Mouse (Mus musculus): ENCODE data around the gene Pparg.

Gene Pparg

DNA sequence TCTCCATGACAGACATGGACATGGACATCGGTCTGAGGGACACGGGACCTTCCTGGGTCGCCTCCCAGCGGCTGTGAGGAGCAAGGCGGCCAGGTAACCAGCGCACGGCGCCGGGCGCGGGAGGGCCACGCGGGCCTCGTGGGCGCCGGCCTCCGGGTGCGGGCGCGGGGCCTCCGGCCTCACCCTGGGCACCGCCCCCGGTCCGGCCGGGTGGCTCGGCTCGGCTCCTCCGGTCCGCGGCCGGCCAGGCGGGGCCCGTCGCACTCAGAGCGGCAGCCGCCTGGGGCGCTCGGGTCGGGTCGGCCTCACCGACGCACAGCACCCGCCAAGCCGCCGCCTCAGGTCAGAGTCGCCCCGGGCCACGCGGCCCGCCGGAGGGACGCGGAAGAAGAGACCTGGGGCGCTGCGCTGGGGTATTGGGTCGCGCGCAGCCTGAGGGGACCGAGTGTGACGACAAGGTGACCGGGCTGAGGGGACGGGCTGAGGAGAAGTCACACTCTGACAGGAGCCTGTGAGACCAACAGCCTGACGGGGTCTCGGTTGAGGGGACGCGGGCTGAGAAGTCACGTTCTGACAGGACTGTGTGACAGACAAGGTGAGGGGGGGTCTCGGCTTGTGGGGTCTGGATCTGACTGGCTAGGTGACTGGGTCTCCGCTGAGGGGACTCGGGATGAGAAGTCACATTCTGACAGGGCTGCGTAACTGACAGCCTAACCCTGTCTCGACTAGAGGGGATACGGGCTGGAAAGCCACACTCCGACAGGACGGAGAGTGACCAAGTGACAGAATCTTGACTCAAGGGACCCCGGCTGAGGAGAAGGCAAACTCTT, at the start of gene Pparg:
TSS of gene Pparg (plus strand) at position 176 of the 830 bp plus-strand sequence.
- DNase-seq, result peak; percentile 45

DNA sequence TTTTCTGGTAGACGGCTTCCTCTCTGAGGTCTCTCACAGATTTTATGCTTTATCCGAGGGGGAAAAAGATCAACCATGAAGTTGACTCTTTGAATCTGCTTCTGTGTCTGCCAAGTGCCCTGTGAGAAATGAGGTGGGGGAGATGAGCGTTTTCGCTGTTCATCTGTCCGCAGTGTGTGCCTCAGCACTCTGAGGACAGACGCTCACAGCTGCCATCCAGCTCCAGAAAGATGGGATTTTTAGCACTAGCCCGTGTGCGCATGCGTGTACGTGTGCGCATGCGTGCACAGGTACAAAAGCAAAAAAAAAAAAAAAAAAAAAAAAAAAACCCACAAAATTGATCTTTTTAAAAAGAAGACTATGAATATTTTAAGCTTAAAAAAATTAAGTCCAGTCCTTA, 48.0 kb upstream of the Pparg start:
- DNase-seq, result peak; percentile 41

DNA sequence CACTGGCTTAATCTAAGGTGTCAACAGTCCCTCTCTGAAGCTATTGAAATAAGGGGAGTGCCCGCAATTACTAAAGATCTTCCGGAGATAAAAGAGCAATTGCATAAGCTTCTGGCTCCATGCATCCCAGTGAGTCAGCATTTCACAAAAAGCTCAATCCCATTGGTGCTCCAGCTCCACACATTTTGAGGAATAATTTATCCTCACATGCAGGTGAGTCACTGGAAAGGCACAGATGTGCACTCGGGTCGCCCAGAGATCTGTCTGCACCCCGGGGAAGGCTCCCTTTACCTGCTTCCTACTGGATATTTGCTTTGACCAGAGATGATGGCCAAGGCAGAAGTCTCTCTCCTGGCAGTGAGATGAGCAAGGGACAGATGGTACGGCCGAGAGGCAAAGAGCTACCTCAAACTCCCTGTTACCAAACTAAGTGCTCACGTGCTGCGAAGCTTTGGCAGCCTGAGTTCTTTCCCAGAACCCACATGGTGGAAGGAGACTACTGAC, 47.5 kb upstream of the Pparg start:
- peak; percentile 72 for DNase-seq

DNA sequence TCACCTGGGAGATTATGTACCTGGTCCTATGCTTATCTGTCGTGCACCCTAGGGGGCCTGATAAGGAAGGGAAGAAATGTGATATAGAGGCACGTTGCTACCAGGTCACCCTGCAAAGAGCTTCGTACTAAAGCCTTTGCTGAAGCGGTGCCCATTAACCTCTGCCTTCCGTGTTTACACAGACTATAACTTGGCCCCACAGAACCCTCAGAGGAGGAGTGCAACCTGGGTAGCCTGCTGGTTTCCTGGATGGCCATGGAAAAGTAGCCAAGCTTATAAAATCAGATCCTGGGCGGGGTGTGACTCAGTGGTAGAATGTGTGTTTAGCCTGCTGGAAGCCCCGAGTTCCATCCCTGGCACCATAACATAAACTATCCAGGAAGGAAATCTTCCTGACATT, 46.8 kb upstream of the Pparg start:
- DNase-seq, result peak; percentile 11

DNA sequence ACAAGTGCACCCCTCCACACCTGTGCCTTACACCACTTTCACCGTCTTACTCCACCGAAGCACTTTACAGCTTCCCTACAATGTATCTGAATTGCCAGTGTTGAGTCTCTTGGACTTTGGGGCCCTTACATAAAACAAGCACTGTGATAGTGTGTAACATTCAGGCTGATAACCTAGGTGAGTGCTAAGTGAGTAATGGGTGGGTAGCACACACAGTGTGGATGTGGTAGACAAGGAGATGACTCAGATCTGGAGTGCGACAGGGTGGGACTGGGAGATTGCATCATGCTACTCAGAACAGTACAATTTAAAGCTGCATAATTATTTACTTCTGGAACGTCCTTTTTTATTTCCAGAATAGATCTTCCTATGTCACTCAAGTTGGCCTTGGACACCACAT, 45.0 kb upstream of the Pparg start:
- no peak for DNase-seq

DNA sequence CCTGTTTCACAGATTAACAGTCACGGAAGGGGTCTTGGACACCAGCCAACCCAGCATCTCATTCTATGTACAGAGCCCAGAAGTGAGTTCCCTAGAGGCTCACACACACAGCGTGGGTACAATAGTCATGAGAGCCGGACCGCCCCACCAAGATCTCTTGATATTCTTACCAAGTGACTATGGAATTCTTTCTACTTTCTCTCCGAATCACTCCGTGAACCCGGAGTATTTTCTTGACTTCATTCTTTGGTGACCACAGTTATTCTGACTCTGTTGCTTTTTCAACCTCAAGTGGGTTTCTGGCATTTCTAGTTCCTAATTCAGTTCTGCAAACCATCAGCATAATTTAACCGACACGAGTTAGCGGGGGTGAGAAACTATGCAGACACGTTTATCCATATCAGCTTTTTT, 43.9 kb upstream of the Pparg start:
- DNase-seq, result no peak

DNA sequence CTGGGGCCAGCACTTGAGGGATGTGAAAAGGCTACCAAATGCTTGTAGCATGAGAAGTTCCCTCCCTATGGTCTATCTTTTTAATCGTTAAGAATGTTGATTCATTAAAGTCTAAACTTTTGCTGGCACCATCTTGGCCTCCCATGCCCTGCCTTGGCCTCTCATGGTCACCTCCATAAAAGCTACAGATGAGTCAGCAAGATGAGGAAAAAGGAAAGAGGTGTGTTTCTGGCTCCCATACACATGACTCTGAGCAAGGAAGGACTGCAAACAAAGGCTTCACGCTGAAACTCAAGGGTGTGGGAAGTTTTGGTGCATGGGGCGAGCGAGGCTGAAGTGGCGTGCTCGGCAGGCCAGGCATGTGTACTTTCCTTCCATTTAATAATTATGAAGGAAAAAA, 41.9 kb upstream of the Pparg start:
- DNase-seq, result no peak

DNA sequence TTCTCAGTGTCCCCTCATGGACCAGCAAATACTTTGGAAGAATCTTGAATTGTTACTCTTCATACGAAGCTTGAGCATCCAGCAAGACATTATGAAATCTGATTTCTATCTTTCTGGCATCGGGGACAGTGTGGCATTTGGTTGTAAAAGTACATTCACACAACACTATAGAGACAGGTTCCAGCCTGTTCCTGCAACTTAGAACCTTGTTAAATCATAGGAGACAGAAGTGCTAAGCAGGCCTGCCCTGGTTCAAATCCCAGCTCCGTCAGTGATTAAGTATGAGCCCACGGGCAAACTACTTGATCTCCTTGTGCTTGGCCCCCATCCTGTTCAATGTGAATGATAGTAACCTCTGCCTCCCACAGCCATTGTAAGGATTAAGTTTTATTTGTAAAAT, 41.1 kb upstream of the Pparg start:
- DNase-seq, result no peak

DNA sequence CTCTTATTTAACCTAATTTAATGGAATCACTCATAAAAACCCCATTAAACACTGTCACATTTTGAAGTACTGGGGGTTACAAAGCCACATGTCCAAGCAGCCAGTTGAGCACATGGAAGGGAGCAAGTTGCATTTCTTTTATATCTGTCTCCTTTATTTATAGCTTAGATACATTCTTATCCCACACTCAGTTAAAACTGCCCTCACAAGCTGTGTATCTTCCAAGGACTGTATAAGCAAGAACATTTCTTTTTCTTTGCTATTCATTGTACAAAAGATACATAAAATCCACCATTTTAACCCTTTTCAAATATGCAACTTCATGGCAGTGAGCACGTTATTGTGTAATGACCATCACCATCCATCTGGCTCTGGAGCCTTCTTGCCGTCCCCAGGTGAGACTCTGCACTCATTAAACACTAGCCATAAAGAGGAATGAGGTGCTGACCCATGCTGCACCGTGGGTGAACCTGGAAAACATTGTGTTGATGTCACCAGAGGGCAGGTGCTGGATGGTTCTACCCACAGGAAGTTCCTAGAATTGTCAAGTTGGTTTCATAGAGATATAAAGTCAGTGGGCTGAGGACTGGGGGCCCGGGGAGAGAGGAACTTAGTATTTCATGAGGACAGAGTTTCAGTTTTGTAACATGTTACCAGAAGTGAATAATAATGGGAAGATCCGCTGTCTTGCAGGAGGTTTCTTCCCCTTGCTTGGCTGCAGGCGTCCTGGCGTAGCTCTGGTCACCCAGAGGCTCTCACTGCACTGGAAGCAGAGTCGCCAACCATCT, 39.6 kb upstream of the Pparg start:
- no peak for DNase-seq

DNA sequence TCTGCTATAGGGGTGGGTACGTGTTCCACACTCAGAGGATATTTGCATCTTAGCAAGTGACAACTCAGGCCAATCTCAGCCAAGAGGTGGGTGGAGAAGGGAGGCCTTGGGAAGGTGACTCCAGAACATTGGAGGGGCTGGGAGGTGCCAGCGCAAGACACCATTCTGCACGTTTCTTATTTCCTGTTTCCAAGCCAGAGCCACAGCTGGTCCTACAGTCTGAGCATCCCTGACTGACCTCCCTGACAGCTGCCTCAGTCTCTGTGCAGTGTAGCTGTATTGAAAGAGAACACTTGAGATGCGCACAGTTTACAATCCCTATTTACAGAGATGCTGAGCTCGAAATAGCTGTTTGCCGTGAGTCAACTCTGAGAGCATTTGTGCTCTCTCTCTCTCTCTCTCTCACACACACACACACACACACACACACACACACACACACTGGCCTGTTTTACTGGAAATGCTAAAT, 38.8 kb upstream of the Pparg start:
- DNase-seq, result no peak

DNA sequence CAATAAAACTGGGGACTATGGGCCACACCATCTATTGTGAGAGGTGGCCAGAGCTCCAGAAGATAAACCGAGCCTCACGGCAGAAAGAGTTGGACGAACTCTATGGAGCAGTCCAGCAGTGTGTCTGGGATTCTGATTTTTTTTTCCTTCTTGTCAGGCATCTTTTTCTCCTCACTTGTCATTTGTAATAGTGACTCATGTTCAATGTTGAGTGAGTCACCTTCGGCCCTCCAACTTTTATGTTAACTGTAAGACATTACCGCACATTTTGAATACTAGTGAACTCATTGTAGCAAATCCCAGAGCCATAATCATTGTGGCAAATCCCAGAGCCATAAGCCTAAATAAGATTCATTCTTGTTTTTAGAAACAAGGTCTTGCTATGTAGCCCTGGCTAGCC, 37.8 kb upstream of the Pparg start:
- no peak for DNase-seq

DNA sequence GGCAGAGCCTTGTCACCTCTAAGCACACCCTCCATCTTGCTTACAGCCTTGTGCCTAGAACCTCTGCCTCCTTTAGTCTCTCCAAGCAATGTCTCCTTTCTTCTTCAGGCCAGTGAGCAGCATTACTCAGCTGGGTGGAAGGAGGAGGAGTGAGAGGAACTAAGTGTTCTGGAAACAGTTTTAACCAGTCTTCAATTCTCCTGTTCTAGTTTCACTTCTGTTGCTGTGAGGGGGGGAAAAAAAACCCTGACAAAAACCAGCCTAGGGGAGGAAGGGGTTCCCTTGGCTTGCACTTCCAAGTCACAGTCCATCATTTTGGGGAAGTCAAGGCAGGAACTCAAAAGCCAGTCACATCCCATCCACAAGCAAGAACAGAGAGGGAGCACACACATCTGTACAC, 29.8 kb upstream of the Pparg start:
- DNase-seq, result no peak

DNA sequence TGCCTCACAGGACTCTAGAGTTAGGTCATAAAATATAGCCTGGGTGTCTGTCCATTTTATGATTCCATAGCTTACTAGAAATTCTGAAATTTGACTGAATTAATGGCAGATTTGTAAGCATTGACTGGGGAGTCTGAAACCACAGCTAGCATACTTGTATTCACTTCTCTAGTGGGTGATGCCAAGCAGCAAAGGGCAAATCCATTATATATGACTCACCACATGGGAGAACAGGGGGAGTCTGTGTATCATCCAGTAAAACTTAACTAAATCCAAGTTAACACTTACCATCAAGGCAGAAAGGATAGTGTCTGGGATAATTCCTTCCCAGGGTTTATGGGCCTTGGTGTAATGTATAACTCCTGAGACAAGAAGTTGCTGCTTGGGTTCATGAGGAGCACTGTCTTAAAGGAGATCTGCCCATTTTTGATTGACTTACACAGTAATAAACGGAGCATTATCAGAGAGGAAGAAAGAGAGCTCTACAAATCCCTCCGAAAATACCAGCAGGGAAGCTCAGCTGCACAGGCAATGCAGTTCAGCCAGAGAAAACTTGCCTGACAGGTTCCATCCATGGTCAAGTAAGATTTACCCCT, 27.6 kb upstream of the Pparg start:
- DNase-seq, result no peak

DNA sequence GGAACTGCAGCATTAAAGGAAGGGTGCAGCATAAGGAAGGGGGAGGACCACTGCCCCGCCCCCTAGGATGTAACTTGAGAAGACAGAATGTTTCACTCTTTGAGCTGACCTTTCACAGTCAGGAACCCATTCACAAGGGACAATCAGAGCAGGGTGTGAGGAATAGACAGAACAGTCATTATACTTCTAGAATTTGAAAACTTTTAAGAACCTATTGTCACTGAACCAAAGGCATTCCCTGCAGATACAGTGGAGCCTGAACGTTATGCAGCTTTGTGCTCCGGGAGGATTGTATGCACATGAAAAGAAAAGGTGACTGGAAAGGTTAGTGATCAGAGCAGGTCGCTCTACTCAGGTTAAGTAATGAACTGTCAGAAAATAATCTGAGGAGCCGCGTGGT, 25.2 kb upstream of the Pparg start:
- no peak for DNase-seq

DNA sequence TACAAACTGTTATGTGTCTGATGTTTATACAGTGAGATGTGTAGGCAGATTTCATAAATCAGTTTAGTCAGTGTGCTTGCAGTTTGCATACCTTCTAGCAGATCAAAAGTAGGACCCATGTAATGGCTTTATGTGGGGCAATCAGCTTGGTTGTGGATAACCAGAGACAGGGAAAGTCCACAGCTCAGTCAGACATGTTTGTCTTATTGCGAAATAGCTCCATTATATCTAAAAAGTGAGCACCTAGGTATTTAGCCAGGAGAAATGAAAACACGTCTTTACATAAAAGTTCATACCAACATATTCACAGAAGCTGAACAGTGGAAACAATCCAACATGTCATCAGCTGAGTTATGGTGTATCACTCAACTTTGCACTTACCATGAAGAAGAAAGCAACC, 20.7 kb upstream of the Pparg start:
- DNase-seq, result no peak

DNA sequence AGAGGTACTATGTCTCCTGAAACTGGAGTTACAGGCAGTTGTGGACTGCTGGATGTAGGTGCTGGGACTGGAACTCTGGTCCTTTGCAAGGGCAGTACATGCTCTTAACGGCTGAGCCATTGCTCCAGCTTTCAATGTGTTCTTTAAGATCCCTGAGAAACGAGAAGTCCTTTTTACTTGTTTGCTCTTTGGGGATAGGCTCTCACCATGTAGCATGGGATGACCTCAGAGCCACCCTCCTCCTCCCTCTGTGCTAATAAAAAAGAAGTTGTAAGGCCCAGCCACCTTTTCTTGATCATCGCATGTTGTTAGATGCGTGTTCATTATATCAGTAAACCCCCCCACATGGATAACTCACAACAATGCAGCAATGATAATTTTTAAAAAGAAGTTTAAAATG, 17.7 kb upstream of the Pparg start:
- no peak for DNase-seq

DNA sequence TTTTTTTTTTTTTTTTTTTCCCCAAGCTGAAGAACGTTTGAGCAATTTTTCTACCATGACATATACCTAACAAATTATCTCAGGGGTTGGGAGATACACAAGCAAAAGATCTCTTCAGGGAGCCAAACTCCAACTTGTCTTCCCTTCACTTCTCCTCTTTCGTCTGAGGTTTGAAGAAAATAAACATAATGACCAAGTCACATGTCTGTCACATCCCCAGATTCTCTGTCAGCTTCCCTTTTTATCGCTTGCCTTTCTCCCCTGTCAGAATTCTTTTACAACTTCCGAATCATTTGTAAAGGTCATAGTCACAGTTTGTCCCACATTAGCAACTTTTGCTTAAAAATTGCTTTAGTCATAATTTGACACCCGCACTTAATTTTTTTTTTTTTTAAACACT, 17.2 kb upstream of the Pparg start:
- DNase-seq, result no peak

DNA sequence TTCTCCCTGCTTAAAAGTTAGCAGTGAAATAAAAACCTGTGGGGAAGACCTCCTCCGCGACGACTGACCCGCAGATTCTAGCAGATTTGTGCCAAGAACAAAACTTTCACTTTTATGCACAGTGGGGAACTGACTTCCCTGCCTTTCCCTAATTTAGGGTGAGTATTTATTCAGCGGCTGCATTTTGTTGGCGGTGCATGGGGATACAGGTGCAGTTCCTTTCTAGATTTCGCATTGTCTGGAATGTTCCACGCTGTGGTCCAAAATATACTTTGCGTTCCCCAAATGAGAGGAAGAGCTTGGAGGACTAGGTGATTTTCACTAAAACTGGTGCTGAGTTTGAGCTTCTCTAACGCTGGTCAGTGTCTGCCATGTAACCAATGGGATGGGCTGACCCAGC, 16.6 kb upstream of the Pparg start:
- no peak for DNase-seq

DNA sequence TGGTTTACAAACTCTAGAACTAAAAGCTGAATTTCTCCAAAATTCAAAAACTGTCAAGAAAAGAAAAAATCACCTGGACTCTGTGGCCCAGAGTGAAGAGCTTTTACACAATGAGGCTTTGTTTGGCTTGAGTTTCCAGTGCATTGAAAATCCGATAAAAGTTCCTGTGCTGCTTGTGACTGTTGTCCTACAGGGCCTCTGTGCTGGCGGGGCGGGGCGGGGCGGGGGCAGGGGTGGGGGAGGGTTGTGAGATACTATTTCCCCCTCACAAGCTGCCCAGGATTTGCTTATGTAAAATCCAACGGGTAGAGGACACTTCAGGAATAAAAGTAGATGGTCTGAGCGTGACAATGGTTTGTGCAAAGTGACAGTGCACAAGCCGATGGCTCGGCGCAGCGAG, 16.2 kb upstream of the Pparg start:
- no peak for DNase-seq

DNA sequence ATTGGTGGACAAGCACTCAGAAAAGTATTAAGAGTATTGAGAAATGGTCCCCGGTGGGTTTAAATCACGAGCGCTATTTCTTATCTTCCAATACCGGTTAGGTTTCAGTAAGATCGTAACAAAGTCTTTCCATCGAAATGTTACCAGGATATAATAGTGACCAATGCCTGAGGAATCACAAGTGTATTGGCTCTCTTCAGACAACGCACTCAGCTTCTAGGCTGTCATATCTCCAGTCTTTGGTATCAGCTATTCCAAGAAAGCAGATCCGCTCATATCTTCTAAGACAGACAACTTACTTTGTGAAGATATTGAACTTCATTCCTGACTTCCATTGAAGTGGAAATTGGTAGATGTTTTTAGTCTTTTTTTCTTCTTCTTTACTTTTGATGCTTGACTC, 15.7 kb upstream of the Pparg start:
- no peak for DNase-seq

DNA sequence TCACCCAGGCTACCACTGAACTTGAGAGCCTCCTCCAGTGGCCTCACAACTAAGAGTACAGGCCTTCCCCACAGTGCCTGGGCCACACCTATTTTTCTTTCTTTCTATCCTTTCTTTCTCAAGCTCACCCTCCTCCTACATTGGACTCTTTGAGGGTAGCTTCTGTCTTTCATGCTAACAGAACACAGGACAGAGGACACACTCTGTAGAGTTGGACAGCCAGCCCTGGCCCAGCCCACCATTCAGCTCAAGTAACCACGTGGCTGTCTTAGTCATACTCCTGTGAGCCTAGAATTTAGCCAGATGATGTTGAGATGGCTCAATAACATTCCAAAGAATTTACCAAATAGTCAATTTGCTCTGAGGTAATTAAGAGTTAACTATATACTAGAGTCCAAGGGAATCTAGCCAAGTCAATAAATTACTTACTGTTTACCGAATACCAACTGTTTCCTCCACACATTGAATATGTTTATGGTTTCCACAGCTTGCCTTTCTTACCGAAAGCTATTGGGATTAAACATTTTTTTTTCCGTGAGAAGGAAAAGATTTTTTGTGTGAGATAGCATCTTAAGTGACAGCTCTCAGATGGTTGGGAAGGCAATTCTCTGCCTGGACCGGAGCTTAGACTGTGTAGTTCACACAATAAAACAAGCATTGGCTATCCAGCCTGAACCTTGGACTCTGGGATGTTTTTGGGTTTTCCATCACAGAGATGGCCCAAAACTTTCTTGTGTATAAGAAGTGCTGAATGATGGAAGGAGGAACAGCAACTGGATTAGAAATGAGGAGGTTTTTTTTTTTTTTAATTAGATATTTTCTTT, 10.9 kb upstream of the Pparg start:
- no peak for DNase-seq

DNA sequence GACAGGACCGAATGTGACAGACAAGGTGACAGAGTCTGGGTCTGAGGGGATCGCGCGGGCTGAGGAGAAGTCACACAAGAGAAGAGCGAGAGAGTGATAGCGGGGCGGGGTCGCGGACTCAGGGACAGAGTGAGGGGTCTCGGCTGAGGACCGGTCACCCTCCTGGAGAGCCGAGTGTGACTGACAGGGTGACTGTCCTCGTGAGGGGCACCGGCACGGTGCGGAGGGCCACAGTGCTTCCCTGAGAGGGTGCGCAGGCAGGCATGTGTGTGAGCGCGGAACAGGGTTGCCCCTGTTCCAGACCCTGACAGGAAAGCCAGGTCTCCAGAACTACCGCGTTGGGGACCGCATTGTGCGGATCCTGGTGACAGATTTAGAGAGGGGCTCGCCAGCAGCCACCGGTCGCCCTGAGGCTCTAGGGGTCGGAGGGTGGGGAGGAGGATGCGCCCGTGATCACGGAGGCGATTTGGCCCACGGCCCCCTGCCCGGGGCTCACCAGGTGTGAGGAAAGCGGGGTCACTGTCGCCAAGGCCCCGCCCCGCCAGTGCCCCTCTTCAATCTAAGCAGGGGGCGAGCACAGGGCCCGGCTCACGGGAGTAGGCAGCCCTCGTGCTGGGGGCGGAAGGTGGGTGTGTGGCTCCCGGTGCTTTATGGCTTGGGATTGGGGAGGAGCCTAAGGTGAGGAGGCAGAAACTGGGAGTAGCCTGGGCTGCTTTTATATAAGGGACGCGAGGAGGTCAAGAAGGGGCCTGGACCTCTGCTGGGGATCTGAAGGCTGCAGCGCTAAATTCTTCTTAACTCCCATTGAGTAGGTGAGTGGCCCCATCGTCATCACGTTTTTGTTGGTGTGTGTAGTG, 1.1 kb downstream of the Pparg start:
- DNase-seq, result peak; percentile 33

Data from cerebellum, adult 8-10 months (tissue).